Mouse (Mus musculus) MEL (cell line): ENCODE results near the gene Hnrnpr. TPM values are rescaled to one million over a fixed set of nuclear protein-coding genes. Genes with fewer than 3 reads are reported as not detected.

Experiments
- DNase-seq: peaks from one replicate; pipeline ENCODE4 v3.0.0; 2011; ENCODE audit warnings: low read depth, low spot score
- H3K27ac ChIP-seq: 2 replicates; pipeline ENCODE4 v1.5.1; 2012; ENCODE audit warnings: low read depth, mild to moderate bottlenecking, control low read depth, low read length, moderate library complexity; ENCODE audit not compliant: control insufficient read depth
- H3K27me3 ChIP-seq, 2 experiments: fragments of 150-350 bp in 1 of 2; sonication (generic) in 1 of 2; 2 replicates each; pipeline ENCODE4 v1.6.1; 2012; ENCODE audit warnings: low read length in 2 of 2, mild to moderate bottlenecking in 2 of 2, improper control_type of control experiment in 1 of 2, moderate library complexity in 1 of 2; ENCODE audit not compliant: insufficient read depth in 2 of 2, control insufficient read depth in 1 of 2
- H3K36me3 ChIP-seq, 2 experiments: 2 replicates each; pipeline ENCODE4 v1.6.1; 2012 to 2014; ENCODE audit warnings: low read length in 2 of 2, improper control_type of control experiment in 1 of 2, inconsistent platforms in 1 of 2, mild to moderate bottlenecking in 1 of 2; ENCODE audit not compliant: insufficient read depth in 2 of 2, control insufficient read depth in 1 of 2
- H3K4me1 ChIP-seq, 2 experiments: fragments of 150-350 bp in 1 of 2; sonication (generic) in 1 of 2; 2 replicates each; pipeline ENCODE4 v1.6.1; 2012; ENCODE audit warnings: low read length in 2 of 2, improper control_type of control experiment in 1 of 2, mild to moderate bottlenecking in 1 of 2; ENCODE audit not compliant: insufficient read depth in 2 of 2, control insufficient read depth in 1 of 2
- H3K4me3 ChIP-seq, 2 experiments: fragments of 150-350 bp in 1 of 2; sonication (generic) in 1 of 2; 2 replicates each; pipeline ENCODE4 v1.5.1; 2012; ENCODE audit warnings: low read depth in 2 of 2, low read length in 2 of 2, mild to moderate bottlenecking in 2 of 2, moderate library complexity in 2 of 2, control low read depth in 1 of 2, improper control_type of control experiment in 1 of 2; ENCODE audit not compliant: control insufficient read depth in 1 of 2, insufficient read depth in 1 of 2
- H3K79me2 ChIP-seq: 2 replicates; pipeline ENCODE4 v1.6.1; 2012; ENCODE audit warnings: mild to moderate bottlenecking, low read length, moderate library complexity; ENCODE audit not compliant: control insufficient read depth, poor library complexity, insufficient read depth
- H3K9ac ChIP-seq: 2 replicates; pipeline ENCODE4 v1.6.1; 2012; ENCODE audit warnings: low read depth, mild to moderate bottlenecking, control low read depth, low read length, moderate library complexity; ENCODE audit not compliant: control insufficient read depth, poor library complexity, severe bottlenecking
- H3K9me3 ChIP-seq: fragments of 150-350 bp; sonication (generic); replicated peaks from 2 replicates; pipeline ENCODE4 v1.6.1; 2012; ENCODE audit warnings: mild to moderate bottlenecking, low read length, improper control_type of control experiment, moderate library complexity; ENCODE audit not compliant: insufficient read depth
- CHD1 ChIP-seq: IDR thresholded peaks from 2 replicates; pipeline ENCODE4 v1.6.1; 2012; ENCODE audit warnings: low read depth, mild to moderate bottlenecking, inconsistent platforms, low read length, improper control_type of control experiment
- CTCF ChIP-seq, 3 experiments: IDR thresholded peaks in 2 of 3; conservative IDR thresholded peaks in 1 of 3; 2 replicates each; pipeline ENCODE4 v1.5.1; 2011 to 2012; ENCODE audit warnings: low read length in 3 of 3, low read depth in 2 of 3, mild to moderate bottlenecking in 2 of 3, improper control_type of control experiment in 1 of 3, inconsistent platforms in 1 of 3, mixed read lengths in 1 of 3, moderate library complexity in 1 of 3; ENCODE audit not compliant: control insufficient read depth in 1 of 3, insufficient read depth in 1 of 3, poor library complexity in 1 of 3, severe bottlenecking in 1 of 3
- E2F4 ChIP-seq: IDR thresholded peaks from 2 replicates; pipeline ENCODE4 v1.6.1; 2011; ENCODE audit warnings: low read depth, low read length, improper control_type of control experiment, borderline replicate concordance
- ELF1 ChIP-seq: IDR thresholded peaks from 2 replicates; pipeline ENCODE4 v1.6.1; 2014; ENCODE audit warnings: low read depth, mild to moderate bottlenecking, inconsistent platforms, low read length, improper control_type of control experiment, moderate library complexity
- EP300 ChIP-seq, 2 experiments: IDR thresholded peaks; 2 replicates each; pipeline ENCODE4 v1.6.1; 2011; ENCODE audit warnings: improper control_type of control experiment in 2 of 2, low read length in 2 of 2, low read depth in 1 of 2, mild to moderate bottlenecking in 1 of 2
- ETS1 ChIP-seq: IDR thresholded peaks from 2 replicates; pipeline ENCODE4 v1.6.1; 2012; ENCODE audit warnings: low read depth, mild to moderate bottlenecking, inconsistent platforms, low read length, improper control_type of control experiment, moderate library complexity
- HCFC1 ChIP-seq: IDR thresholded peaks from 2 replicates; pipeline ENCODE4 v1.6.1; 2012; ENCODE audit warnings: low read depth, mild to moderate bottlenecking, inconsistent platforms, low read length, improper control_type of control experiment, moderate library complexity
- KAT2A ChIP-seq: conservative IDR thresholded peaks from 2 replicates; pipeline ENCODE4 v1.6.1; 2012; ENCODE audit warnings: low read depth, low read length, improper control_type of control experiment, inconsistent platforms
- MAFK ChIP-seq: IDR thresholded peaks from 2 replicates; pipeline ENCODE4 v1.6.1; 2011; ENCODE audit warnings: low read depth, mild to moderate bottlenecking, low read length, improper control_type of control experiment, borderline replicate concordance
- MAZ ChIP-seq: IDR thresholded peaks from 2 replicates; pipeline ENCODE4 v1.6.1; 2012; ENCODE audit warnings: low read depth, mild to moderate bottlenecking, inconsistent platforms, low read length, improper control_type of control experiment
- MEF2A ChIP-seq: IDR thresholded peaks from 2 replicates; pipeline ENCODE4 v1.6.1; 2014; ENCODE audit warnings: low read depth, mild to moderate bottlenecking, inconsistent platforms, low read length, improper control_type of control experiment; ENCODE audit not compliant: poor library complexity, insufficient replicate concordance, severe bottlenecking; ENCODE audit errors: extremely low read depth
- MXI1 ChIP-seq: IDR thresholded peaks from 2 replicates; pipeline ENCODE4 v1.6.1; 2011; ENCODE audit warnings: mild to moderate bottlenecking, low read depth, low read length, improper control_type of control experiment
- MYB ChIP-seq: IDR thresholded peaks from 2 replicates; pipeline ENCODE4 v1.6.1; 2011; ENCODE audit warnings: mild to moderate bottlenecking, low read depth, low read length, improper control_type of control experiment
- MYC ChIP-seq: IDR thresholded peaks from 2 replicates; pipeline ENCODE4 v1.6.1; 2011; ENCODE audit warnings: low read depth, mild to moderate bottlenecking, low read length, improper control_type of control experiment, moderate library complexity
- NRF1 ChIP-seq: IDR thresholded peaks from 2 replicates; pipeline ENCODE4 v1.6.1; 2014; ENCODE audit warnings: low read depth, mild to moderate bottlenecking, inconsistent platforms, low read length, improper control_type of control experiment, moderate library complexity; ENCODE audit not compliant: poor library complexity, insufficient read depth, severe bottlenecking
- POLR2A ChIP-seq, 2 experiments: IDR thresholded peaks; 2 replicates each; pipeline ENCODE4 v1.6.1; 2011 to 2012; ENCODE audit warnings: low read length in 2 of 2, mild to moderate bottlenecking in 2 of 2, control low read depth in 1 of 2, improper control_type of control experiment in 1 of 2, low read depth in 1 of 2, moderate library complexity in 1 of 2; ENCODE audit not compliant: control insufficient read depth in 1 of 2, insufficient read depth in 1 of 2, poor library complexity in 1 of 2
- SIN3A ChIP-seq: IDR thresholded peaks from 2 replicates; pipeline ENCODE4 v1.6.1; 2012; ENCODE audit warnings: low read length, improper control_type of control experiment, inconsistent platforms
- SMC3 ChIP-seq: IDR thresholded peaks from 2 replicates; pipeline ENCODE4 v1.6.1; 2011; ENCODE audit warnings: low read depth, low read length, improper control_type of control experiment
- TAL1 ChIP-seq: IDR thresholded peaks from 2 replicates; pipeline ENCODE4 v1.6.1; 2012; ENCODE audit warnings: mild to moderate bottlenecking, inconsistent platforms, low read length, moderate library complexity, mixed read lengths
- TBP ChIP-seq: IDR thresholded peaks from 2 replicates; pipeline ENCODE4 v1.8.0; 2011; ENCODE audit warnings: low read depth, low read length, improper control_type of control experiment
- TCF12 ChIP-seq: IDR thresholded peaks from 2 replicates; pipeline ENCODE4 v1.6.1; 2014; ENCODE audit warnings: low read depth, mild to moderate bottlenecking, inconsistent platforms, low read length, improper control_type of control experiment, moderate library complexity
- USF2 ChIP-seq, 2 experiments: IDR thresholded peaks; 2 replicates each; pipeline ENCODE4 v1.6.1; 2011 to 2012; ENCODE audit warnings: improper control_type of control experiment in 2 of 2, low read length in 2 of 2, borderline replicate concordance in 1 of 2, inconsistent platforms in 1 of 2, low read depth in 1 of 2, mild to moderate bottlenecking in 1 of 2; ENCODE audit not compliant: insufficient read depth in 1 of 2
- ZC3H11A ChIP-seq: IDR thresholded peaks from 2 replicates; pipeline ENCODE4 v1.6.1; 2012; ENCODE audit warnings: low read depth, mild to moderate bottlenecking, inconsistent platforms, low read length, improper control_type of control experiment
- ZKSCAN1 ChIP-seq: IDR thresholded peaks from 2 replicates; pipeline ENCODE4 v1.6.1; 2012; ENCODE audit warnings: low read depth, mild to moderate bottlenecking, inconsistent platforms, low read length, improper control_type of control experiment, moderate library complexity
- ZMIZ1 ChIP-seq: IDR thresholded peaks from 2 replicates; pipeline ENCODE4 v1.6.1; 2012; ENCODE audit warnings: low read depth, mild to moderate bottlenecking, inconsistent platforms, low read length, improper control_type of control experiment, moderate library complexity
- ZNF384 ChIP-seq: IDR thresholded peaks from 2 replicates; pipeline ENCODE4 v1.6.1; 2012; ENCODE audit warnings: low read depth, mild to moderate bottlenecking, inconsistent platforms, low read length, improper control_type of control experiment
- polyA plus RNA-seq, 2 experiments: library from polyadenylated mRNA; stranded (reverse) in 1 of 2; unstranded in 1 of 2; fragments of >175 nt in 1 of 2; fragments of >200 nt in 1 of 2; gene quantifications; 2 replicates each; pipeline versions ENCODE4 v1.2.1 to v1.2.4; 2012; ENCODE audit warnings: low replicate concordance in 2 of 2, low read depth in 1 of 2; ENCODE audit not compliant: insufficient read length in 2 of 2, insufficient read depth in 1 of 2, missing spikeins in 1 of 2
- total RNA-seq: library from RNA; depleted of rRNA; stranded (reverse); fragments of 300-350 nt; gene quantifications from 2 replicates; pipeline ENCODE4 v1.2.3, GENCODE M21; 2012

The Hnrnpr gene
- total and polyA plus RNA-seq, 3 experiments = 97.2 to 366 (median 148) TPM

- DNase-seq = peak; percentile 71
- H3K27ac ChIP-seq = peak overlapping the region; percentile 87
- H3K79me2 ChIP-seq = peaks cover 43% of the 10 kb centered on the region
- no peaks in the 10 kb centered on the region for H3K9me3 ChIP-seq
- H3K27me3 ChIP-seq = no peaks in the 10 kb centered on the region
- H3K9ac ChIP-seq = peak overlapping the region; percentile 100
- H3K4me3 ChIP-seq = peak overlapping the region; percentile 69 to 75
- peaks cover 11 to 25% of the 10 kb centered on the region in 2 experiments for H3K36me3 ChIP-seq
- TF ChIP-seq ZKSCAN1 = no peak
- TF ChIP-seq CTCF (IDR thresholded peaks at IDR 0.05 in 2 of 3, conservative IDR thresholded peaks at IDR 0.05 in 1 of 3; ENCODE audit: control insufficient read depth in 1 of 3, insufficient read depth in 1 of 3, low read depth in 2 of 3, low read length in 3 of 3, poor library complexity in 1 of 3, severe bottlenecking in 1 of 3) = no peak
- no peak for TF ChIP-seq E2F4
- TF ChIP-seq MXI1 = peak; percentile 35; the same call in 1 of the 2 replicates
- TF ChIP-seq ELF1 = no peak
- TF ChIP-seq KAT2A = no peak
- peak; percentile 39; the same call in 1 of the 2 replicates for TF ChIP-seq ETS1
- no peak for TF ChIP-seq ZNF384
- no peak for TF ChIP-seq TAL1
- TF ChIP-seq POLR2A (IDR thresholded peaks at IDR 0.05; ENCODE audit: control insufficient read depth in 1 of 2, insufficient read depth in 1 of 2, low read depth in 1 of 2, low read length in 2 of 2, poor library complexity in 1 of 2) = peak in 1 of 2 experiments; percentile 70; a peak in 2 of 4 replicates
- no peak for TF ChIP-seq MEF2A
- peak; percentile 51; the same call in 1 of the 2 replicates for TF ChIP-seq TCF12
- no peak for TF ChIP-seq TBP
- TF ChIP-seq SIN3A = peak; percentile 51
- no peak for TF ChIP-seq MYB
- TF ChIP-seq USF2 (IDR thresholded peaks at IDR 0.05; ENCODE audit: borderline replicate concordance in 1 of 2, insufficient read depth in 1 of 2, low read depth in 1 of 2, low read length in 2 of 2) = no peak
- TF ChIP-seq SMC3 = no peak
- no peak for TF ChIP-seq MAFK
- no peak; the same call in 1 of the 2 replicates for TF ChIP-seq NRF1
- peak; percentile 74 for TF ChIP-seq MAZ
- peak; percentile 36; the same call in 1 of the 2 replicates for TF ChIP-seq HCFC1
- peak; percentile 85 for TF ChIP-seq CHD1
- TF ChIP-seq ZMIZ1 = 0 out of 2 replicates have a peak, but pooled peaks have one; percentile 60
- peak in 1 of 2 experiments; percentile 36; a peak in 2 of 4 replicates for TF ChIP-seq EP300 (IDR thresholded peaks at IDR 0.05; ENCODE audit: low read depth in 1 of 2, low read length in 2 of 2)
- TF ChIP-seq MYC = 0 out of 2 replicates have a peak, but pooled peaks have one; percentile 35
- TF ChIP-seq ZC3H11A = no peak
- H3K4me1 ChIP-seq = peaks cover 10 to 15% of the 10 kb centered on the region in 2 experiments; a peak in 2 of 4 replicates
Observed at GRCm38 (mm10) chr4:136311042-136311999, 579 bp downstream of the Hnrnpr start.
